Mouse (Mus musculus): ENCODE data around the gene Impdh1. TPM values are rescaled to one million over a fixed set of nuclear protein-coding genes. Genes with fewer than 3 reads are reported as not detected.

Impdh1 gene
- total RNA-seq, 2 experiments from 2014 or later = 56.7 to 58.6 TPM

Small RNA genes lying within 50 kb of the gene (microRNA-seq; reads per million reads assigned to microRNA genes)
- gene Gm24303 = 0 reads per million in 2 experiments

Other genes with a start within 250 kb of the Impdh1 start
- not detected for gene Lep, start 156.1 kb downstream of the Impdh1 start, total RNA-seq (2021)
- gene Rbm28, start 51.4 kb downstream of the Impdh1 start, total RNA-seq (2021) = 10 to 100 TPM; 40.2 to 44.1 TPM
- gene Prrt4, start 36.8 kb downstream of the Impdh1 start, total RNA-seq (2021) = 1 to 10 TPM; 3.0 to 3.5 TPM
- gene Hilpda, start 56.1 kb upstream of the Impdh1 start, total RNA-seq (2021) = 1 to 10 TPM; 5.5 to 6.8 TPM
- under 1 TPM in 1 of 2 experiments, not detected in 1; 0.81 TPM for gene Fam71f2, start 63.2 kb upstream of the Impdh1 start, total RNA-seq (2021)
- gene Fam71f1, start 102.8 kb upstream of the Impdh1 start, total RNA-seq (2021) = not detected
- 10 to 100 TPM; 59.4 to 62.6 TPM for gene Calu, start 131.7 kb upstream of the Impdh1 start, total RNA-seq (2021)
- gene Opn1sw, start 172.1 kb upstream of the Impdh1 start, total RNA-seq (2021) = under 1 TPM; 0.14 to 0.30 TPM
- gene Ccdc136, start 179.9 kb upstream of the Impdh1 start, total RNA-seq (2021) = 100 to 1,000 TPM; 105 to 113 TPM
- 1 to 10 TPM; 1.4 to 1.5 TPM for gene Flnc, start 216.9 kb upstream of the Impdh1 start, total RNA-seq (2021)